Mouse (Mus musculus): ENCODE data around the gene Vill.

Vill gene

GRCm38 (mm10) chr9:119034676-119035665 is 17.6 kb upstream of the Vill start:
- no peak for DNase-seq (ENCODE audit: low read depth, low spot score)

DNA sequence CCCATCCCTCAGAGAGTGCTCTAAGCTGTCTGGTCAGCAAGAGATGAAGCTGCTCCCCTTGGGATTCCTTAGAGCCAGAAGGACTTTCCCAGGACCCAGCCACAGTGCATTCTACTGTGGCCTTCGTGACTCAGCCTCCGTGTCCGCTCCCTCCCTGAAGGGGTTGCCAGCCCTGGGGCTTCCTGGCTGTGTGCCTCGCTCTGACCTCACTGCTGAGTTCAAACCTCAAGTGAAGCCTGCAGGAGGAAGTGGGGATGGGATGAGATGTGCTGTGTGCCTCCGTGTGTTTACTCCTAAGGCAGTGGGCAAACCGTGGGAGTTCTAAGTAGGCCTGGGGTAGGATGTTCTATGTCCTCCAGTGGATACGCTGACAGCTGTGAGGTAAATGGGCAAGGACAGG is 16.7 kb upstream of the Vill start:
- no peak for DNase-seq (ENCODE audit: low read depth, low spot score)

GRCm38 (mm10) chr9:119037076-119037730 is 15.4 kb upstream of the Vill start:
- DNase-seq (ENCODE audit: low read depth, low spot score), result no peak

- no peak for DNase-seq (ENCODE audit: low read depth, low spot score)
These were observed 14.0 kb upstream of the Vill start for GRCm38 (mm10) chr9:119038574-119038973.

DNA sequence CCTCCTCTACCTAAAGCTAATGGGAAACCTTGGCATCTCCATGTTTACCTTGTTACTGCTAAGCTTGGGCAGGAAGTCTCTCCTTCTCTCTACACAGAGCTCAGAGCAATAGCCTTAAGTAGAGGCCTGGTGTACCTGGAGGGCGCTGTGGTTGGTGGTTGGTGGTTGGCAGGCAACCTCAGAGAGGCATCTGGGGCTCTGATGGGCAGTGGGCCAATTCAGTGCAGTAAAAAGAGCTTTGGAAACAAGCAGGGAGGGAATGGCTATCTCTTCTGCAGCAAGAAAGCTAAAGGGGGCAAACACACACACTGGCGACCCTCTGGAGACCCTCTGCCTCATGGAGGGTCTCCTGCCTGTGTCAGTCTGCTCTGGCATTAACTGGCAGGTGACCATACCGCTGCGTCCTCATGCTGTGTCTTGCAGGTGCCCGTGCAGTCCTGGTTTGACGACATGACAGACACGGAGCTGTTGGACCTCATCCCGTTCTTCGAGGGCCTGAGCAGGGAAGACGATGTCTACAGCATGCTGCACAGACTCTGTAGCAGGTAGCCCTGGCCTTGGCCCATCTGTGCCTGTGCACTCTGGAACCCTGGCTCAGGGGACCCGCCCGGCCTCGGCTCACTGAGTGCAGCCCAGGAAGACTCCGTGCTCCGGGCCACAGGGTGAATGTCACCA is 12.3 kb upstream of the Vill start:
- no peak for DNase-seq (ENCODE audit: low read depth, low spot score)

GRCm38 (mm10) chr9:119048182-119048903 is 4.2 kb upstream of the Vill start:
- DNase-seq (ENCODE audit: low read depth, low spot score), result no peak

GRCm38 (mm10) chr9:119051158-119051557 is 1.4 kb upstream of the Vill start:
- no peak for DNase-seq (ENCODE audit: low read depth, low spot score)

- no peak for DNase-seq (ENCODE audit: low read depth, low spot score)
These were observed 1.5 kb downstream of the Vill start for GRCm38 (mm10) chr9:119053964-119054576.

- DNase-seq (ENCODE audit: low read depth, low spot score), result no peak
These were observed 2.8 kb downstream of the Vill start for GRCm38 (mm10) chr9:119055336-119055735.

DNA sequence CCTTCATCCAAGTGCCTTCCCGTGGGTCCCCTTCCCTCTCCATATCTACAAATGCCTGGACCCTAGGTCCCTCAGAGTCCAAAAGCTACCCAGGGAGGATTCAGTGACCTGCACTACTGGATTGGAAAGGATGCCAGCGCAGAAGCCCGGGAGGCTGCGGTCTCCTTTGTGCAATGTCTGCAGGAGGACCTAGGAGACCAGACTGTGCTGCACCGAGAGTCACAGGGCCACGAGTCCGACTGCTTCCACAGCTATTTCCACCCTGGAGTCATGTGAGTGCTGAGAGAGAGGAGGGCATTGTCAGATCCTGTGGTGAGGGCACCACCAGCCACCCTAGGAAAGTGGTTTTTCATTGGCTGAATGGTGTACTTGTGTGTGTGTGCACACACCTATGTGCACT is 5.7 kb downstream of the Vill start:
- no peak for DNase-seq (ENCODE audit: low read depth, low spot score)

DNA sequence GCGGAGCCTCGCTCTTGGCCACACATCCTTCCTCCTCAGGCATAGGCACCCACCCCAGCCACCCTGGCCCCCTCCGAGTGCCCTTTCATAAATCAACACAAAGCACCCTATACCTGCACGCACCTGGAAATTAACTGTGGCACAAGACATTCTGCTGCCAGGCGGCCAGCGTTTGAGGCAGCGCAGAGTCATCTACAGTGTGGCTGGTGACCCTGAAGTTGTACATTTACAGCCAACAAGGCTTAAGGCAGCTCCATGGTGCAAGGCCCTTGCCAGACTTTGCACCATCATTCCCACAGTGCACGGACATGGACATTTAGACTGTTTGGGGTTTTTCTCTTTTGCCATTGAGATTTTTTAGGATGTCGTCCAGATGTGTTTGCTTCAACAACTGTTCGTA is 8.1 kb downstream of the Vill start:
- DNase-seq (ENCODE audit: low read depth, low spot score), result no peak

DNA sequence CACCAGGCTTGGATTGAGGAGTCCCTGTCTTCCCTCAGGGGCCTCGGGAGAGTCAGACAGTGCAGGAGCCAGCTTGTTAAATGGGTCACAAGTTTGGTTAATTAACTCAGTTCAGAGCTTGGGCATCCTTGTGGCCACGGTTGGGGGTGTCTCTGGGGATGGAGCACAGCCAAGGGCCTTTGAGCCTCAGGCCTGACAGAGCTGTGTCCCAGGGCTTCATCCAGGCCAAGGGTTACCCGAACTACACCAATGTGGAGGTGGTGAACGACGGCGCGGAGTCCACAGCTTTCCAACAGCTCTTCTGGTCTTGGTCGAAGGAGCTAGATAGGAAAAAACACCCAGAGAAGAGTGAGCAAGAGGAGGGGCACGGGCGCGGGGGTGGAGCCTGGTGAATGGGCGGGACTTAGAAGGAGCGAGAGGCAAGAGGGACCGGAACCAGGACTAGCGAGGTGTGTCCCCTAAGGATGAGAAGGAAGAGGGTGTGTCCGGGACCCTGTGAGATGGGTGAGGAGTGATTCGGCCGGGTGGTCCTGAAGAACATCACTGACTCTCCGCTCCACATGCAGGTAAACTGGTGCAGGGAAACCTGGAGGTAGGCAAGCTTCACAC is 10.6 kb downstream of the Vill start:
- no peak for DNase-seq (ENCODE audit: low read depth, low spot score)

DNA sequence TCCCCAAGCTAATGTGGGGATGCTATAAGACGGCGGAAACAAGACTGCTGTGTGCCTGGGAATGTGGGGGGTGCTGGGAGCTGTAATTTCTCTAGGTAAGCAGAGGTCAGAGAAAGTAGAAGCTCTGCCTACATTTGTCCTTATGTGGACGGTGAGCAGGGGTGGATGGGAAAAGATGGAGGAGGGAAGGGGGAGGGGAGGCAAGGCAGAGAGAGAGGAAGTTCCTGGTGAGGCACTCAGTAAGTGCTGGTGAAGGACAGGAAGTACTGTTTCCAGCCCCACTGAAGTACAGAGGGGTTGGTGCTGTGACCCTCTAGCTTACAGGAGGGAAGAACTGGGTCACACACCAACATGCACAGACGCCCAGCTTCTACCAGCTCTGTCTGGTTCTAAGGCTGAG is 11.7 kb downstream of the Vill start:
- no peak for DNase-seq (ENCODE audit: low read depth, low spot score)

- DNase-seq (ENCODE audit: low read depth, low spot score), result peak; percentile 67
These were observed 15.0 kb downstream of the Vill start for GRCm38 (mm10) chr9:119067601-119068000.

DNA sequence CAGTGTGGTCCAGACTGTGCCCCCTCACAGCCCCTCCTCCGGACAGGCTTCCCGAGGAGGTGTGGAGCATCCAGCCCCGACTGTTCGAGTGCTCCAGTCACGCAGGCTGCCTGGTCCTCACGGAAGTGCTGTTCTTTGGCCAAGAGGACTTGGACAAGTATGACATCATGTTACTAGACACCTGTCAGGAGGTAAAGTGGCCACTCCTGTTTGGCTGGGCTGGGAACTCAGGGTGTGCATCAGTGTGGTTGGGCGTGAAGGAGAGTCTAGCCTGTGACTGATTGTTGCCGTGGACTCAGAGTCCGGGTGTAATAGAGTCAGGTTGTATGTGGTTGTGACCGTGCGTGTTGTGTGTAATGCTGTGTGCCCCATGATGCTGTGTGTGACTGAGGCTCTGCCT is 15.7 kb downstream of the Vill start:
- no peak for DNase-seq (ENCODE audit: low read depth, low spot score)

GRCm38 (mm10) chr9:119070173-119070825 is 17.7 kb downstream of the Vill start:
- DNase-seq (ENCODE audit: low read depth, low spot score), result no peak

- no peak for DNase-seq (ENCODE audit: low read depth, low spot score)
These were observed 19.2 kb downstream of the Vill start for GRCm38 (mm10) chr9:119071786-119072185.

DNA sequence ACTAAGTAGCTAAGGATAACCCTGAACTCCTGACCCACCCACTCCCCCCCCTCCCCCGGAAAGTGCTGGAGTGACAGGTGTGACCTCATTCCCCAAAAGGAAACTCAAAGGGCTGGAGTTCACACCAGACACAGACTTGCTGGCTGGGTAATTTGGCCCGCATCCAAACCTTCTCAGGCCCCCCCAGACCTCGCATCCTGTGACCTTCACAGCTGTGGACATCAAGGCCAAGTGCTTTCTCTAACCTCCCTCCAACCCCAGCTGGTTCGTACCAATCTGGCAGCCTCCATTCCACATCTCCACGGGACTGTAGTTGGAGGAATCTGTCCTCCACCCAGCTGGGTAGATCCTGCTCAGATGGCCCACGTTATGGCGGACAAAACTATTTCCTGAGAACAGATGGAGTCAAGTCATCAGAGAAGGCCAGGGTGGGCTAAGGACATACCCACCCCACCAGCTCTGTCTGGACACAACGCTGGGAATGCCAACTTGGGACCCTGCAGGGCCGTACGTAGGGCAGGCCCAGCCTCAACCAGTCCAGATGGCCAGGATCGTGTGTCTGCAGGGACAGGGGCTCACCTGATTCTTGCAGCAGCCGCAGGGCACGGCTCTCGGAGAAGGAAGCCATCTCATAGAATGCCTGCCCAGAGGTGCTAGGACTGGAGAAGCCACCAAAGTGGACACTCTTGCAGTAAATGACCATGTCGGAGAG is 20.8 kb downstream of the Vill start:
- DNase-seq (ENCODE audit: low read depth, low spot score), result no peak

- no peak for DNase-seq (ENCODE audit: low read depth, low spot score)
These were observed 23.1 kb downstream of the Vill start for GRCm38 (mm10) chr9:119075685-119076084.
